Mouse (Mus musculus) stomach, embryonic 16.5 days (tissue): ENCODE data around the gene Zc3h13. TPM values are rescaled to one million over a fixed set of nuclear protein-coding genes. Genes with fewer than 3 reads are reported as not detected.

ENCODE experiments used
- ATAC-seq: fragments of 200-750 bp; cut with Nextera tagmentation; 2 replicates; pipeline ENCODE4 v1.8.0; 2017; ENCODE audit warnings: moderate number of reproducible peaks, moderate TSS enrichment; ENCODE audit not compliant: insufficient read depth, low FRiP score
- H3K27ac ChIP-seq: fragments of 300-500 bp; sonication (generic); 2 replicates; pipeline ENCODE4 v1.5.1; 2014; ENCODE audit warnings: low read length
- H3K27me3 ChIP-seq: fragments of 300-500 bp; sonication (generic); 2 replicates; pipeline ENCODE4 v1.6.1; 2014; ENCODE audit warnings: low read length, control low read depth, mixed read lengths; ENCODE audit not compliant: control insufficient read depth, insufficient read depth
- H3K36me3 ChIP-seq: fragments of 300-500 bp; sonication (generic); 2 replicates; pipeline ENCODE4 v1.6.1; 2014; ENCODE audit warnings: low read length; ENCODE audit not compliant: control insufficient read depth, insufficient read depth
- H3K4me1 ChIP-seq: fragments of 300-500 bp; sonication (generic); 2 replicates; pipeline ENCODE4 v1.6.1; 2014; ENCODE audit warnings: low read length, control low read depth, mixed read lengths; ENCODE audit not compliant: control insufficient read depth, insufficient read depth
- H3K4me2 ChIP-seq: fragments of 300-500 bp; sonication (generic); 2 replicates; pipeline ENCODE4 v1.6.1; 2014; ENCODE audit warnings: low read depth, low read length, mixed read lengths
- H3K4me3 ChIP-seq: fragments of 300-500 bp; sonication (generic); replicated peaks from 2 replicates; pipeline ENCODE4 v1.5.1; 2014; ENCODE audit warnings: mild to moderate bottlenecking, low read length
- H3K9ac ChIP-seq: fragments of 300-500 bp; sonication (generic); 2 replicates; pipeline ENCODE4 v1.6.1; 2014; ENCODE audit warnings: low read length
- H3K9me3 ChIP-seq: fragments of 300-500 bp; sonication (generic); replicated peaks from 2 replicates; pipeline ENCODE4 v1.6.1; 2016; ENCODE audit warnings: low read length, control low read depth; ENCODE audit not compliant: control insufficient read depth
- WGBS: fragments of 180-500 bp; shearing (Covaris S2); extraction: QIAGEN DNeasy Blood & Tissue Kit; methylation state at CpG from one replicate; pipeline ENCODE4 v1.1.7; 2014; 5-methylcytosine and 5-hydroxymethylcytosine counted together
- polyA plus RNA-seq: library from polyadenylated mRNA; unstranded; fragments of >200 nt; fragmentation: Nextera tagmentation; extraction: Ambion mirVana; gene quantifications from 2 replicates; pipeline ENCODE4 v1.2.1, GENCODE M21; 2015

The Zc3h13 gene
- polyA plus RNA-seq, 1 experiment from 2014 or later: 21.9 TPM

DNA sequence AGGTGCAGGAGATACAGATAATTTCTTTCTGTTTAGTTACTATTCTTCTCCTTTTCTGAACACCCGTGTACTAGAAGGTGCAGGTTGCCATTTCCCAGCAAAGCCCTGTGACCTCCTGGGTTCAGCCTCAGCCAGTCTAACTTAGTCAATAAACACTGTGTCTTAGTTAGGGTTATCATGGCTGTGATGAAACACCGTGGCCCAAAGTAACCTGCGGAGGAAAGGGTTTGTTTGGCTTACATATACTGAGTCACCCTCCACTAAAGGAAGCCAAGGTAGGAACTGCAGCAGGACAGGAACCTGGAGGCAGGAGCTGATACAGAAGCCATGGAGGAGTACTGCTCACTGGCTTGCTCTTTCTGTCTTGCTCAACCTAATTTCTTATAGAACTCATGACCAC is 33.7 kb upstream of the Zc3h13 start:
- ATAC-seq: no peak
- 71% methylated on average over 3 of the region's 3 CpGs for WGBS
- Histone ChIP-seq H3K27me3 (no peaks in the 10 kb centered on the region), H3K36me3 (no peaks in the 10 kb centered on the region), H3K27ac (no peak overlapping the region), H3K4me1 (no peaks in the 10 kb centered on the region), H3K4me2 (no peak overlapping the region), H3K4me3 (no peak overlapping the region), H3K9me3 (no peaks in the 10 kb centered on the region), H3K9ac (no peak overlapping the region)

DNA sequence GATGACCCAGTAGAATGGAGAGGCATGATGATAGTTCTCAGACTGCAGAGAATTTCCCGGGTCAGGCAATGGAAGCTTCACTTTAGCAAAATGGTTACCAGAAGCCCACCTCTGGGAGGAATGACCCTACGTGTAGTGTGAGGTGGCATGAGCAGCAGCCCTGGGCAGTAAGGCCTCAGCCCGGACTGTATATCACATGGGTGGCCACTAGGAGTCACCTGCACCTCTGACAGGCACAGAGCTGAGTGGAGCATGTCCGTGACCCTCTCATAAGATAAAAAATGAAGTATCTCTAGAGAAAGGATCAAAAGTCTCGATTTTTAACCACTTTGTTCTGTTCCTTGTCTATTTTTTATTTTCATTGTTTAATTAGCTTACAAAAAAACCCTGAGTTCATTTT is 27.7 kb upstream of the Zc3h13 start:
- Histone ChIP-seq H3K27ac (no peak overlapping the region), H3K9ac (no peak overlapping the region), H3K9me3 (no peaks in the 10 kb centered on the region), H3K4me2 (no peak overlapping the region), H3K36me3 (no peaks in the 10 kb centered on the region), H3K4me3 (no peak overlapping the region), H3K4me1 (no peaks in the 10 kb centered on the region), H3K27me3 (no peaks in the 10 kb centered on the region)
- ATAC-seq: no peak
- 51% methylated on average over 5 of the region's 5 CpGs for WGBS

DNA sequence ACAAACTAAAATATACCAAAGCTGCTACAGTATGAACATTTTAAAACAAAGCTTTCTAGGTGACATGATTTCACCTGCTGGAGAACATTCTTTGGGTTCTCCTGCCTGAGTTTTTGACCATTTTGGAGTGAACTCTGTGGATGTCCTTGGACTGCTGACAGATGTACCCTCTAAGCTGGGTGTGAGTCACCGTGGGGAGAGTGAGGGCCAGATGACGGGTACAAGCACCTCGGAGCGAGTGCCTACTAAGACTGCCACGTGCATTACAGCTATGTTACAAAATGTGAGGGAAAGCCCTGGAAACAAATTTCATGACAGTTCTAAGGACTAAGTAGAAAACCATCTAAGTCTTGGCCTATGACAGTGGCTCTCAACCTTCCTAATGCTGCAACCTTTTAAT is 14.6 kb upstream of the Zc3h13 start:
- no peak overlapping the region for H3K27ac ChIP-seq
- H3K36me3 ChIP-seq: no peaks in the 10 kb centered on the region
- H3K4me1 ChIP-seq: no peaks in the 10 kb centered on the region
- H3K9me3 ChIP-seq: no peaks in the 10 kb centered on the region
- H3K27me3 ChIP-seq: no peaks in the 10 kb centered on the region
- H3K4me3 ChIP-seq: no peak overlapping the region
- H3K4me2 ChIP-seq: no peak overlapping the region
- H3K9ac ChIP-seq: no peak overlapping the region
- no peak for ATAC-seq
- 86% methylated on average over 5 of the region's 5 CpGs for WGBS

DNA sequence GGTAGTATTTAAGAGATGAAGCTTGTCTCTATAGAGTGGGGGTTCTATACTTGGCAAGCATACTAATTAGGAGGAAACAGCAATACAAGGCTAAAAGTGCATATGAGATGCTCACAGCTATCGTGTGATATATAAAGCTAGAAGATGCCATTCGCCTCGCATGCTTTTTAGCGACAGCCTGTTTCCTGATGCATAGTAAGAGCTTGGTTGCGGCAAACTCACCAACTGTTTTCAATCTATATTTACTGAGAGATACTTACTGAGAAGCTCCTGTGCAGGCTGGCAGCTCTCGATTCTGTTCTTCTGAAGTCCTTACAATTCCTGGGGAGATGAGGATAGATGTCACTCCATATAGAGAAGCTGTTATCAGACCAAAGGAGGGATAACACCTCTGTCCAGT is 4.5 kb upstream of the Zc3h13 start:
- H3K27ac ChIP-seq: no peak overlapping the region
- H3K4me2 ChIP-seq: no peak overlapping the region
- no peaks in the 10 kb centered on the region for H3K9me3 ChIP-seq
- 0 out of 2 replicates have a peak, but pooled peaks cover 2% of the 10 kb centered on the region for H3K4me1 ChIP-seq
- no peaks in the 10 kb centered on the region for H3K36me3 ChIP-seq
- WGBS: 82% methylated on average over 6 of the region's 6 CpGs
- no peaks in the 10 kb centered on the region for H3K27me3 ChIP-seq
- H3K4me3 ChIP-seq: no peak overlapping the region
- H3K9ac ChIP-seq: no peak overlapping the region
- ATAC-seq: no peak

DNA sequence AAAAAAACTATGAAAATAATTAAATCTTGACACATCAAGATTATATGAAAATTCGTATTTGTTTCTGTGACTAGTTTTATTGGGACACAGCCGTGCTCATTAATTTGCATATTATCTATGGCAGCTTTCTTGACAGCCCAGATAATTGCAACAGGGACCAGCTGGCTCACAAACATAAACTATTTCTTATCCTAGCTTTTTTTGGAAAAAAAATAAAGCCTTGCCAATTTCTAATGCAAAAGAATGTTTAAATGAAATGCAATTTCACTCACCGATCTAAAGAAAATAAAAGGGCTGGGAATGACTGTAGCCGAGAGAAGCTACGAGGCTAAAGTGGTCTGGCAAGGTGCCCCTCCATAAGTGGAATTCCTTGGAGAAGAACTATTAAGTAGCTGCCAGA is 3.8 kb upstream of the Zc3h13 start:
- H3K27me3 ChIP-seq: no peaks in the 10 kb centered on the region

GRCm38 (mm10) chr14:75283609-75284192 is 472 bp upstream of the Zc3h13 start:
- 5% methylated on average over 19 of the region's 19 CpGs for WGBS
- peak; percentile 14; the same call in 1 of the 2 replicates for ATAC-seq
- Histone ChIP-seq H3K4me3 (peak overlapping the region; percentile 97), H3K36me3 (no peaks in the 10 kb centered on the region), H3K9ac (peak overlapping the region; percentile 83), H3K4me1 (0 out of 2 replicates have a peak, but pooled peaks cover 2% of the 10 kb centered on the region), H3K27ac (peak overlapping the region; percentile 63; the same call in 1 of the 2 replicates), H3K4me2 (peak overlapping the region; percentile 78), H3K27me3 (no peaks in the 10 kb centered on the region), H3K9me3 (no peaks in the 10 kb centered on the region)

More for the DNA sequence above, 3.8 kb upstream of the Zc3h13 start:
- Histone ChIP-seq H3K27ac (no peak overlapping the region), H3K4me3 (no peak overlapping the region), H3K36me3 (no peaks in the 10 kb centered on the region), H3K9ac (no peak overlapping the region), H3K9me3 (no peaks in the 10 kb centered on the region), H3K4me2 (no peak overlapping the region), H3K4me1 (0 out of 2 replicates have a peak, but pooled peaks cover 2% of the 10 kb centered on the region)
- 50% methylated on average over 5 of the region's 5 CpGs for WGBS
- ATAC-seq: no peak

- Histone ChIP-seq H3K4me1 (no peaks in the 10 kb centered on the region), H3K4me3 (no peak overlapping the region), H3K27ac (no peak overlapping the region), H3K9me3 (no peaks in the 10 kb centered on the region), H3K36me3 (no peaks in the 10 kb centered on the region), H3K4me2 (no peak overlapping the region), H3K9ac (no peak overlapping the region), H3K27me3 (no peaks in the 10 kb centered on the region)
- ATAC-seq: no peak
- WGBS: 86% methylated on average over 1 of the region's 1 CpGs
Measured at GRCm38 (mm10) chr14:75301081-75301480, 16.9 kb downstream of the Zc3h13 start.

DNA sequence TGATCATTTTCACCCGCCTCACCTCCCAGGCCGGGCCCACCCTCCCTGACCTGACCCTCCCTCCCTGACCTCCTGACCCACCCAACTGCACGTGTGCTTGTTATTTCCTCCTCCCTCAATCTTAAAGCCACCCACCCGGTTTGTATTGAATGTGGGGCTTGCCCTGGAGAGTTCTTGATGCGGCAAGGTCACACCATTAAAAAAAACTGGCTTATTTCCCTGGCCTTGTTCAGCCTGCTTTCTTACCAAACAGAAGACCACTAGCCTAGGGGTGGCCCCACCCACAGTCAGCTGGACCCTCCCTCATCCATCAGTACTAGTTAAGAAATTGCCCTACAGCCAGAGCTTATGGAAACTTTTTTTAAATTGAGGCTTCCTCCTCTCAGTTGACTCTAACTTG is 19.6 kb downstream of the Zc3h13 start:
- no peak overlapping the region for H3K9ac ChIP-seq
- H3K27ac ChIP-seq: no peak overlapping the region
- no peaks in the 10 kb centered on the region for H3K4me1 ChIP-seq
- no peak overlapping the region for H3K4me3 ChIP-seq
- no peak overlapping the region for H3K4me2 ChIP-seq
- no peaks in the 10 kb centered on the region for H3K36me3 ChIP-seq
- H3K9me3 ChIP-seq: no peaks in the 10 kb centered on the region
- ATAC-seq: no peak
- 43% methylated on average over 5 of the region's 5 CpGs for WGBS
- no peaks in the 10 kb centered on the region for H3K27me3 ChIP-seq

DNA sequence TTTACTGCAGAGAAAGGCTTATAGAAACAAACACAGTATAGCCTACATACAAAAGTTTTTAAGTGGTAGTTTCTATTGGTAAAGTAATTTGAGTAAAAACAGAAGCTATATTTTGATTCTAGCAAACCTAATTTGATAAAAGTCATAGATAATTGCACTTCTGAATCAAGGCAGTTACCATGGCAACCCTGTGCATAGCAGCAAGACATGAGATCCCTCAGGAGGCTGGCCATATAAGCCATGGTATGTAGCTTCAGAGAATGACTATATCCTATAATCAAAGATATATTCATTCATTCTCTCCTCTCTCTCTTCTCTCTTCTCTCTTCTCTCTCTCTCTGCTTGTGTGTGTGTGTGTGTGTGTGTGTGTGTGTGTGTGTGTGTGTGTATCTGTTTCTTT is 23.7 kb downstream of the Zc3h13 start:
- ATAC-seq: no peak
- no peak overlapping the region for H3K4me2 ChIP-seq
- H3K9me3 ChIP-seq: no peaks in the 10 kb centered on the region
- H3K36me3 ChIP-seq: no peaks in the 10 kb centered on the region
- H3K4me3 ChIP-seq: no peak overlapping the region
- H3K27me3 ChIP-seq: no peaks in the 10 kb centered on the region
- no peaks in the 10 kb centered on the region for H3K4me1 ChIP-seq
- H3K9ac ChIP-seq: no peak overlapping the region
- H3K27ac ChIP-seq: no peak overlapping the region
